29 mouse cellular contexts compared by ENCODE assay signal in genomic region chr9:44474327-44474726, GRCm38 (mm10). TPM values are rescaled to one million over a fixed set of nuclear protein-coding genes. Genes with fewer than 3 reads are reported as not detected.
DNase-seq lines count a peak whose midpoint lies in the region; ATAC-seq and TF ChIP-seq lines count a peak whose summit lies in the region.
"Had no signal": no experiment of that assay in that cellular context is flagged by ENCODE, and none has a peak within 500 bp of the region (broad histone marks: within the 10 kb centered on the region; RNA-seq: fewer than 3 reads in every experiment).

No protein-coding gene starts in this region.

- peak; percentile 18 to 25 for DNase-seq in cerebellum, adult 18-20 months
- no peak for DNase-seq in cerebellum, postnatal 4 days (ENCODE audit: low spot score in 2 of 2)
- DNase-seq in heart, adult 9 months (ENCODE audit: low spot score in 2 of 2): peak; percentile 75 to 80
- DNase-seq in heart, adult 8-10 months (ENCODE audit: low spot score): no peak
- peak; percentile 64 to 76 for DNase-seq in gastrocnemius, postnatal 36 days
- DNase-seq in embryo, embryonic 10.5 days (ENCODE audit: low spot score): no peak
- DNase-seq: adrenal gland, postnatal 10 days; forebrain, postnatal 0 days; kidney, postnatal 4 days; lung, adult 18-20 months; lung, postnatal 10 days; right cerebral cortex, postnatal 4 days; thymus, postnatal 36 days had no signal

- no peak overlapping the region for H3K27ac ChIP-seq in embryonic fibroblast, embryonic 13.5 days (ENCODE audit: insufficient read depth, low read length)
- H3K27ac ChIP-seq: embryonic facial prominence, embryonic 15.5 days; forebrain, embryonic 10.5 days; hindbrain, postnatal 0 days; limb, embryonic 13.5 days; liver, embryonic 12.5 days; midbrain, embryonic 10.5 days; stomach, embryonic 15.5 days had no signal

- peak; percentile 21 for TF ChIP-seq POLR2A in embryonic fibroblast, embryonic 13.5 days (IDR thresholded peaks at IDR 0.05; ENCODE audit: low read depth, low read length)

- ATAC-seq in inflammation-experienced regulatory T-cells, adult 6 months: no peak
- ATAC-seq: forebrain, postnatal 0 days; hindbrain, postnatal 0 days; intestine, postnatal 0 days; liver, embryonic 12.5 days had no signal

- no peak overlapping the region for H3K4me3 ChIP-seq in embryonic fibroblast, embryonic 13.5 days (ENCODE audit: insufficient read depth, low read length)
- H3K4me3 ChIP-seq: embryonic facial prominence, embryonic 15.5 days; forebrain, embryonic 10.5 days; limb, embryonic 13.5 days; liver, embryonic 12.5 days; midbrain, embryonic 10.5 days; stomach, embryonic 15.5 days had no signal

- no peak for TF ChIP-seq CTCF in embryonic fibroblast, embryonic 13.5 days (IDR thresholded peaks at IDR 0.05; ENCODE audit: borderline replicate concordance, insufficient read depth, low read length)

- no peaks in the 10 kb centered on the region for H3K4me1 ChIP-seq in embryonic fibroblast, embryonic 13.5 days (ENCODE audit: control insufficient read depth, insufficient read depth, low read length)

- intact Hi-C loops in gastrocnemius, postnatal 36 days (cut with DNase I): loop anchor here (2.0 kb wide), 1 partner anchor 20 kb away; the partner anchor contains the start of gene Upk2

RNA-seq across cellular contexts. Expression of gene Bcl9l, which starts 8.3 kb away (rescaled TPM):
- total RNA-seq in heart, adult 8-10 months (2022): 10 to 100 TPM; 51.6 to 56.9 (median 53.9) TPM
- 56.0 and 61.6 TPM in 2 replicates for polyA plus RNA-seq in embryonic fibroblast, embryonic 13.5 days (2011; ENCODE audit: insufficient read length, low read depth, missing spikeins)
- 10 to 100 TPM; 25.7 to 42.5 TPM for total RNA-seq in gastrocnemius, postnatal 36 days (2021)
- polyA plus RNA-seq in inflammation-experienced regulatory T-cells, adult 6 months (2017; shearing (Covaris generic)): 10 to 100 TPM; 11.1 to 12.4 (median 12.2) TPM

RNA-seq across cellular contexts. Expression of gene Upk2, which starts 19.6 kb away (rescaled TPM):
- under 1 TPM in 2 of 4 experiments, not detected in 2; 0.26 to 0.28 TPM for total RNA-seq in heart, adult 8-10 months (2022)
- not detected in 2 replicates for polyA plus RNA-seq in embryonic fibroblast, embryonic 13.5 days (2011; ENCODE audit: insufficient read length, low read depth, missing spikeins)
- not detected for total RNA-seq in gastrocnemius, postnatal 36 days (2021)
- not detected for polyA plus RNA-seq in inflammation-experienced regulatory T-cells, adult 6 months (2017; shearing (Covaris generic))
- total RNA-seq: adrenal gland, postnatal 10 days; forebrain, postnatal 0 days; hindbrain, postnatal 0 days; left cerebral cortex, postnatal 25 days; midbrain, postnatal 0 days had no signal
- polyA plus RNA-seq: forebrain, embryonic 10.5 days; forebrain, postnatal 0 days; heart, embryonic 16.5 days; hindbrain, postnatal 0 days; intestine, postnatal 0 days; liver, embryonic 12.5 days; midbrain, embryonic 10.5 days; midbrain, postnatal 0 days; neural tube, embryonic 14.5 days had no signal

RNA-seq across cellular contexts. Expression of gene Foxr1, which starts 33.4 kb away (rescaled TPM):
- total RNA-seq in heart, adult 8-10 months (2022): not detected
- not detected in 2 replicates for polyA plus RNA-seq in embryonic fibroblast, embryonic 13.5 days (2011; ENCODE audit: insufficient read length, low read depth, missing spikeins)
- total RNA-seq in gastrocnemius, postnatal 36 days (2021): not detected
- under 1 TPM in 2 of 3 experiments, not detected in 1; 0.17 to 0.72 TPM for polyA plus RNA-seq in inflammation-experienced regulatory T-cells, adult 6 months (2017; shearing (Covaris generic))
- total RNA-seq: adrenal gland, postnatal 10 days; forebrain, postnatal 0 days; hindbrain, postnatal 0 days; left cerebral cortex, postnatal 25 days; midbrain, postnatal 0 days had no signal
- polyA plus RNA-seq: embryonic facial prominence, embryonic 15.5 days; forebrain, embryonic 10.5 days; forebrain, postnatal 0 days; heart, embryonic 16.5 days; hindbrain, embryonic 11.5 days; hindbrain, postnatal 0 days; intestine, postnatal 0 days; kidney, embryonic 14.5 days; limb, embryonic 13.5 days; liver, embryonic 12.5 days; midbrain, embryonic 10.5 days; midbrain, postnatal 0 days; neural tube, embryonic 14.5 days; stomach, embryonic 15.5 days had no signal

RNA-seq across cellular contexts. Expression of gene Ccdc84, which starts 56.0 kb away (rescaled TPM):
- 1 to 10 TPM; 4.9 to 8.0 (median 5.5) TPM for total RNA-seq in heart, adult 8-10 months (2022)
- polyA plus RNA-seq in embryonic fibroblast, embryonic 13.5 days (2011; ENCODE audit: insufficient read length, low read depth, missing spikeins): 10.2 and 13.4 TPM in 2 replicates
- 1 to 10 TPM; 5.0 to 5.3 TPM for total RNA-seq in gastrocnemius, postnatal 36 days (2021)
- polyA plus RNA-seq in inflammation-experienced regulatory T-cells, adult 6 months (2017; shearing (Covaris generic)): 10 to 100 TPM; 13.6 to 35.6 (median 25.7) TPM

Comparison
In these comparisons a context has a peak if more than half of its experiments do, and no peak if none do; other contexts are left out.
1. DNase-seq: peak in cerebellum, adult 18-20 months (2 of 2), heart, adult 9 months (2 of 2) and gastrocnemius, postnatal 36 days (2 of 2); none in cerebellum, postnatal 4 days (0 of 2), heart, adult 8-10 months (single experiment) and embryo, embryonic 10.5 days (single experiment).